Mouse (Mus musculus): ENCODE measurements at regions not wholly inside any gene's neighbourhood (a gene's known extent, or its start where the extent isn't known, plus 50 kb on each side); places are given as distances from the start of the nearest gene placed in this dataset.

DNA sequence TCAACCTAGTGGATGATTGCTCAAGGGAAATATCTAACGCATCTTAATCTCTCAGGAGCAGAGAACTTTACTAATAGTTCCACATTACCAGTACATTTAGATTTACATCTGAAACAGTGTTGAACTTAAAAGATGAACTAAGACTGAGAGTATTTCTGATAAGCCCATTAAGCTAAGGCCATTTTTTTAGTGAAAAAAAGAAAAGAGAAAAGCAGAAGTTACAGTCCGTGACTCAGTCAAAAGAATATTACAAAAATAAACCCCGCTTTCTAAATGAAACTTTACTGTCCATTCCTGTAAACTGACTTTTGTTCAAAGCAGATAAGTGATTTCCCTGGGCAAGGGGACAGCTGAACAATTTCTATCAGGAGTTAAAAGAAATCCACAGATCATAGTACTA lies 419.0 kb upstream of the Foxg1 start:
- TF ChIP-seq GATA1 (IDR thresholded peaks at IDR 0.05; ENCODE audit: borderline replicate concordance, low read length): no peak
- TF ChIP-seq CTCF (IDR thresholded peaks at IDR 0.05; ENCODE audit: low read depth, low read length): no peak

Measured in G1E (cell line).